ENCODE assay signal across 14 mouse cellular contexts in genomic region chr6:89311518-89311917, GRCm38 (mm10).
"Had no signal": no experiment of that assay in that cellular context is flagged by ENCODE, and none has a peak within 500 bp of the region (broad histone marks: within the 10 kb centered on the region; RNA-seq: fewer than 3 reads in every experiment).

No protein-coding gene starts in this region.

- H3K4me2 ChIP-seq: intestine, embryonic 15.5 days; kidney, embryonic 15.5 days; liver, embryonic 12.5 days; lung, embryonic 15.5 days; midbrain, embryonic 12.5 days; stomach, embryonic 15.5 days had no signal

- H3K36me3 ChIP-seq: intestine, embryonic 15.5 days; liver, embryonic 12.5 days; lung, embryonic 15.5 days; stomach, embryonic 15.5 days had no signal

- H3K27me3 ChIP-seq: intestine, embryonic 15.5 days; kidney, embryonic 15.5 days; lung, embryonic 15.5 days; midbrain, embryonic 12.5 days; stomach, embryonic 15.5 days had no signal

- H3K27ac ChIP-seq: intestine, embryonic 15.5 days; kidney, embryonic 15.5 days; liver, embryonic 12.5 days; lung, embryonic 15.5 days; midbrain, embryonic 12.5 days; stomach, embryonic 15.5 days had no signal

- H3K4me1 ChIP-seq: intestine, embryonic 15.5 days; liver, embryonic 12.5 days; stomach, embryonic 15.5 days had no signal

- H3K4me3 ChIP-seq: intestine, embryonic 15.5 days; kidney, embryonic 15.5 days; liver, embryonic 12.5 days; lung, embryonic 15.5 days; midbrain, embryonic 12.5 days; stomach, embryonic 15.5 days had no signal

- ATAC-seq: intestine, embryonic 15.5 days; liver, embryonic 12.5 days; liver, postnatal 0 days had no signal

- H3K9me3 ChIP-seq: intestine, embryonic 15.5 days; liver, embryonic 12.5 days; lung, embryonic 15.5 days; midbrain, embryonic 12.5 days; stomach, embryonic 15.5 days had no signal

- H3K9ac ChIP-seq: intestine, embryonic 15.5 days; kidney, embryonic 15.5 days; liver, embryonic 12.5 days; liver, postnatal 0 days; lung, embryonic 15.5 days; midbrain, embryonic 12.5 days; stomach, embryonic 15.5 days had no signal

- DNase-seq: kidney, adult 2 months; kidney, postnatal 25 days; left cerebral cortex, postnatal 4 days; liver, postnatal 0 days; lung, postnatal 36 days; right cerebral cortex, postnatal 14 days; thymus, adult 2 months; thymus, postnatal 25 days had no signal
